8 mouse cellular contexts compared by ENCODE assay signal in the genomic region with DNA sequence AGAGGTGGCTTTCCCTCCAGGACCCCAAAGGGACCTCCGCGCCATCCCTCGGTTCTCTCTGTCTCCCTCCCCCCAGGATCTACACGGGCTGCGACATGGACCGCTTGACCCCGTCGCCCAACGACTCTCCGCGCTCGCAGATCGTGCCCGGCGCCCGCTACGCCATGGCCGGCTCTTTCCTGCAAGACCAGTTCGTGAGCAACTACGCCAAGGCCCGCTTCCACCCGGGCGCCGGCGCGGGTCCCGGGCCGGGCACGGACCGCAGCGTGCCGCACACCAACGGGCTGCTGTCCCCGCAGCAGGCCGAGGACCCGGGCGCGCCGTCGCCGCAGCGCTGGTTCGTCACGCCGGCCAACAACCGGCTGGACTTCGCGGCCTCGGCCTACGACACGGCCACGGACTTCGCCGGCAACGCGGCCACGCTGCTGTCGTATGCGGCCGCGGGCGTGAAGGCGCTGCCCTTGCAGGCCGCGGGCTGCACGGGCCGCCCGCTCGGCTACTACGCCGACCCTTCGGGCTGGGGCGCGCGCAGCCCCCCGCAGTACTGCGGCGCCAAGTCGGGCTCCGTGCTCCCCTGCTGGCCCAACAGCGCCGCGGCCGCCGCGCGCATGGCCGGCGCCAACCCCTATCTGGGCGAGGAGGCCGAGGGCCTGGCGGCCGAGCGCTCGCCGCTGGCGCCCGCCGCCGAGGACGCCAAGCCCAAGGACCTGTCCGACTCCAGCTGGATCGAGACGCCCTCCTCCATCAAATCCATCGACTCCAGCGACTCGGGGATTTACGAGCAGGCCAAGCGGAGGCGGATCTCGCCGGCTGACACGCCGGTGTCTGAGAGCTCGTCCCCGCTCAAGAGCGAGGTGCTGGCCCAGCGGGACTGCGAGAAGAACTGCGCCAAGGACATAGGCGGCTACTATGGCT. TPM values are rescaled to one million over a fixed set of nuclear protein-coding genes. Genes with fewer than 3 reads are reported as not detected.
DNase-seq lines count a peak whose midpoint lies in the region; ATAC-seq and TF ChIP-seq lines count a peak whose summit lies in the region.

No protein-coding gene starts in this region.

- WGBS in heart, embryonic 10.5 days: under 1% methylated on average over 121 of the region's 121 CpGs
- under 1% methylated on average over 118 of the region's 121 CpGs for WGBS in limb, embryonic 13.5 days

- intact Hi-C loops in heart, postnatal 14 days (cut with DNase I): no loop called here

- no peaks in the 10 kb centered on the region for H3K36me3 ChIP-seq in heart, embryonic 10.5 days
- H3K36me3 ChIP-seq in ES-E14 (ENCODE audit: control insufficient read depth, insufficient read depth, low read length, poor library complexity, severe bottlenecking): no peaks in the 10 kb centered on the region
- no peaks in the 10 kb centered on the region for H3K36me3 ChIP-seq in limb, embryonic 13.5 days

- H3K27ac ChIP-seq in heart, embryonic 10.5 days: peak overlapping the region; percentile 84
- H3K27ac ChIP-seq in ES-E14 (ENCODE audit: insufficient read depth, low read depth, low read length, poor library complexity, severe bottlenecking): no peak overlapping the region
- H3K27ac ChIP-seq in limb, embryonic 13.5 days: no peak overlapping the region

- peaks cover 99% of the 10 kb centered on the region for H3K27me3 ChIP-seq in heart, embryonic 10.5 days (ENCODE audit: insufficient read depth, poor library complexity, severe bottlenecking)
- peaks cover 71% of the 10 kb centered on the region for H3K27me3 ChIP-seq in limb, embryonic 13.5 days

- peak; percentile 73 for ATAC-seq in limb, embryonic 13.5 days (ENCODE audit: low FRiP score, low read depth)
- no peak for ATAC-seq in erythroid progenitor cell, adult 5-6 weeks (replicated peaks; ENCODE audit: low FRiP score, poor library complexity, severe bottlenecking)

- H3K9ac ChIP-seq in ES-E14 (ENCODE audit: insufficient read depth, low read depth, low read length, poor library complexity, severe bottlenecking): peak overlapping the region; percentile 3; the same call in 1 of the 2 replicates
- H3K9ac ChIP-seq in limb, embryonic 13.5 days: peak overlapping the region; percentile 75

- H3K9me3 ChIP-seq in heart, embryonic 10.5 days: no peaks in the 10 kb centered on the region
- H3K9me3 ChIP-seq in ES-E14 (ENCODE audit: control insufficient read depth, insufficient read depth, low read depth, low read length): no peaks in the 10 kb centered on the region
- H3K9me3 ChIP-seq in limb, embryonic 13.5 days: no peaks in the 10 kb centered on the region

- DNase-seq in heart, embryonic 10.5 days (ENCODE audit: low spot score): peak; percentile 78
- DNase-seq in heart, adult 9 months (ENCODE audit: low spot score in 2 of 2): no peak
- no peak for DNase-seq in ES-E14 (ENCODE audit: low read depth, low spot score)
- DNase-seq in embryo, embryonic 9.5 days (ENCODE audit: extremely low spot score): peak; percentile 78
- peak; percentile 49 to 62 for DNase-seq in heart, postnatal 14 days
- peak; percentile 83 for DNase-seq in neural tube, embryonic 10.5 days (ENCODE audit: extremely low spot score, low spot score)

- H3K4me2 ChIP-seq in limb, embryonic 13.5 days (replicated peaks): peak overlapping the region; percentile 86

- peak overlapping the region; percentile 66 for H3K4me3 ChIP-seq in heart, embryonic 10.5 days
- H3K4me3 ChIP-seq in ES-E14 (ENCODE audit: insufficient read depth in 1 of 2, low read depth in 1 of 2, low read length in 2 of 2, poor library complexity in 1 of 2, severe bottlenecking in 1 of 2): peak overlapping the region; percentile 49 to 62; a peak in 3 of 4 replicates
- H3K4me3 ChIP-seq in limb, embryonic 13.5 days: peak overlapping the region; percentile 56

- peaks cover 28% of the 10 kb centered on the region for H3K4me1 ChIP-seq in heart, embryonic 10.5 days
- H3K4me1 ChIP-seq in ES-E14 (ENCODE audit: control insufficient read depth in 2 of 2, insufficient read depth in 2 of 2, low read length in 2 of 2, poor library complexity in 1 of 2): no peaks in the 10 kb centered on the region
- H3K4me1 ChIP-seq in limb, embryonic 13.5 days: peaks cover 16% of the 10 kb centered on the region

- in situ Hi-C loops in ES-E14 (cut with MboI; ENCODE audit: low sequenced_read_pairs in 2 of 2, unreplicated experiment in 2 of 2): no loop called here

TF ChIP-seq in ES-E14, 5 proteins besides CTCF, POLR2A, EP300 and RAD21:
- no peak for TF ChIP-seq HCFC1 (IDR thresholded peaks at IDR 0.05; ENCODE audit: borderline replicate concordance, insufficient read depth, low read length)

RNA-seq across cellular contexts. Expression of gene Tbr1, which starts 9.0 kb away (rescaled TPM):
- polyA plus RNA-seq in heart, embryonic 10.5 days (2016; fragmentation: Nextera tagmentation; extraction: Ambion mirVana): 0.11 TPM in 1 of 2 replicates, not detected in the other
- total RNA-seq in ES-E14 (2012; rRNA removed): 0.79 and 0.80 TPM in 2 replicates
- total RNA-seq in heart, postnatal 14 days (2021): not detected
- 0.18 and 0.28 TPM in 2 replicates for polyA plus RNA-seq in limb, embryonic 13.5 days (2015; fragmentation: Nextera tagmentation; extraction: Ambion mirVana)
- total RNA-seq in erythroid progenitor cell, adult 5-6 weeks (2015; ENCODE audit: low replicate concordance): not detected in 2 replicates
- total RNA-seq in erythroid progenitor cell, adult 5-6 weeks (2017; ENCODE audit: low replicate concordance): not detected in 2 replicates

Comparison
In these comparisons a context has a peak if more than half of its experiments do, and no peak if none do; other contexts are left out.
1. DNase-seq: peak in heart, embryonic 10.5 days (single experiment), embryo, embryonic 9.5 days (single experiment), heart, postnatal 14 days (2 of 2) and neural tube, embryonic 10.5 days (single experiment); none in heart, adult 9 months (0 of 2) and ES-E14 (single experiment).
2. Peak in every context shown above with its lines, with median percentiles within 50 percentile points of each other: H3K4me3 ChIP-seq.